Mouse (Mus musculus) left cerebral cortex, adult 2 months (tissue): ENCODE measurements around the gene Swi5. TPM values are rescaled to one million over a fixed set of nuclear protein-coding genes. Genes with fewer than 3 reads are reported as not detected.
A peak's percentile ranks its signal among the peaks of the same experiment; 100 is the strongest.

Source experiments
- DNase-seq, 2 experiments: peaks; one replicate each; pipeline ENCODE4 v3.0.0; 2021 to 2022; ENCODE audit warnings: low spot score in 2 of 2, mixed read lengths in 1 of 2; ENCODE audit errors: extremely low spot score in 1 of 2
- H3K27ac ChIP-seq: fragments of 200-600 bp; 2 replicates; pipeline ENCODE4 v1.8.1; 2022
- H3K4me3 ChIP-seq: fragments of 200-600 bp; 2 replicates; pipeline ENCODE4 v1.8.1; 2022
- CTCF ChIP-seq: fragments of 200-600 bp; IDR thresholded peaks from 2 replicates; pipeline ENCODE4 v1.8.1; 2022; ENCODE audit warnings: antibody characterized with exemption, mild to moderate bottlenecking, moderate library complexity
- intact Hi-C: fragments of 180-260 bp; cut with DNase I; formaldehyde crosslinking; loops from one replicate; pipeline ENCODE4 v1.15.1; 2025
- microRNA-seq, 2 experiments: library from miRNA; unstranded; fragments of <30 nt; microRNA quantifications; one replicate each; pipeline ENCODE4 v1.2.0; 2021
- total RNA-seq, 2 experiments: library from RNA; stranded (reverse); gene quantifications; 2 replicates each; pipeline ENCODE4 v1.2.3; 2021

Gene Swi5
- total RNA-seq, 2 experiments from 2014 or later: 186 to 193 TPM

DNA sequence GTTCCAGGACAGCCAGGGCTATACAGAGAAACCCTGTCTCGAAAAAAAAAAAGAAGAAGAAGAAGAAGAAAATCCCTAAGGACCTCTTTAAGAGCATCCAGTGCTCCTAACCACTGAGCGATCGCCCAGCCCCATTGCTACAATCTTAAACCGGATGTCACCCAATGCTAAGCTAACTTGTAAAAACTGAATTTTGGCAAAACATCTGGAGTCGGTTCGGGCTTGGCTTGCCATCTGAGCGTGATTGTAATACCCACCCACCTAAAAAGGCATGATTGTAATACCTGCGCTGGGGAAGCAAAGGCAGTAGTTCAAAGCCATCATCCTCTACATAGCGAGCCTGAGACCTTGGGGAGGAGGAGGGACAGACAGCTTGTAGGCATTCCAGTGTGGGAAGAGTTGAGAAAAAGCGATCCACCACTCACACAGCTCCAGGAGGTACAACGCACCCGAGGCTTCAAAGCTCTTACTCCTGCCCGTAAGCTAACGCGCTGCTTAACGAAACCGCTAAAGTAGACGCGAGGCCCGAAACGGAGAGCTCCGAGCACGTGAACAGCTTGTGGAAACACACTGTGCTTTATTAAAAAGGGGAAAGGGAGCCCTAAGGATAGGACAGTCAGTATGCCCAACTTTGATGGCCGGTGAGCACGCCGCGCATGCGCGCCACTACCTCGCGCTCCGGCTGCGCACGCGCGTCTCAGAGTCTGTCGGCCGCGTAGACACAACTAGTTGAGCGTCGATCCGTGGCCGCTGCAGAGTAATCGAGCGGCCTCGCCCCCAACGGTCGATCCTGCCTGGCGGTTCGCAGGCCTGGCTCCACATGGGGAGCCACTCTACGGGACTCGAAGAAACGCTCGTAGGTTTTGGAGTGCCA lies 51.8 kb downstream of the Swi5 start, which contains the start of gene Pomt1:
Pomt1 (plus strand) TSS at position 705 of the 874 bp plus-strand sequence.
- H3K27ac ChIP-seq: peak within 1 kb of the TSS; percentile 76
- intact Hi-C loops: loop anchor here (2.0 kb wide), 1 partner anchor 53 kb away; the partner anchor contains the start of gene Swi5

DNA sequence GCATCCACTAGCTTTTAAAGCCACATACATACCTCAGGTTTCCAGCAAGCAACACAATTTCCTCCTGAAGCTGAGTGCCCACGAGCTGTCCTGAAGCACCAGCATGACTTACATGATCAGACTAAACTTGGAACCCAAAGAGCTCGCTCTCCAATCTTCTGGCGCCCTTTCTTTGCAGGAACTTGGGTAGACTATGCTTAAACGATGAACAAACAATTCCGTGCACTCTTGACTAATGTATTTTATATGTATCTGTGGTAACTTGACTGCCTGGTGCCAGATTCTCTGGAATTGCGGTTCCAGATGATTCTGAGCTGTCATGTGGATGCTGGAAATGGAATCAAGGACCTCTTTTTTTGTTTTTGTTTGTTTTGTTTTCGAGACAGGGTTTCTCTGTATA lies 52.4 kb downstream of the Swi5 start:
- Histone ChIP-seq H3K27ac (peak overlapping the region; percentile 76), H3K4me3 (peak overlapping the region; percentile 82)
- intact Hi-C loops: no loop called here
- TF ChIP-seq CTCF: no peak
- no peak for DNase-seq

More for the DNA sequence above, 51.8 kb downstream of the Swi5 start, which contains the start of gene Pomt1:
- peak; percentile 88 to 91 for DNase-seq
- H3K4me3 ChIP-seq: peak within 1 kb of the TSS; percentile 82
- TF ChIP-seq CTCF: no peak; the same call in 1 of the 2 replicates

Small RNAs within 50 kb of the gene (microRNA-seq; reads per million reads assigned to microRNA genes)
- gene Gm23363: 0.24 to 1.4 reads per million in 2 experiments
- 0 to 0.48 reads per million in 2 experiments for gene Mir199b

Other genes starting within 250 kb of the Swi5 start
- gene Fam78a, start 203.2 kb downstream of the Swi5 start, total RNA-seq: 1 to 10 TPM; 9.0 to 9.7 TPM
- gene Plpp7, start 192.5 kb downstream of the Swi5 start, total RNA-seq: 10 to 100 TPM; 26.8 to 29.3 TPM
- 100 to 1,000 TPM; 268 to 280 TPM for gene Prrc2b, start 137.0 kb downstream of the Swi5 start, total RNA-seq
- 10 to 100 TPM; 23.7 to 25.3 TPM for gene Pomt1, start 51.5 kb downstream of the Swi5 start, total RNA-seq
- 10 to 100 TPM; 45.9 to 47.1 TPM for gene Uck1, start 27.9 kb downstream of the Swi5 start, total RNA-seq
- gene Golga2, start 691 bp downstream of the Swi5 start, total RNA-seq: 10 to 100 TPM; 83.2 to 86.4 TPM
- 10 to 100 TPM; 89.7 to 90.1 TPM for gene Ciz1, start 64.3 kb upstream of the Swi5 start, total RNA-seq
- 1,000 to 10,000 TPM; 1,259 to 1,310 TPM for gene Dnm1, start 65.3 kb upstream of the Swi5 start, total RNA-seq
- gene 1110008P14Rik, start 93.9 kb upstream of the Swi5 start, total RNA-seq: 100 to 1,000 TPM; 341 to 349 TPM
- 10 to 100 TPM in 1 of 2 experiments, under 1 TPM in 1; 0.44 to 19.4 TPM for gene Lcn2, start 100.2 kb upstream of the Swi5 start, total RNA-seq
- 10 to 100 TPM; 47.2 to 47.8 TPM for gene Ptges2, start 107.8 kb upstream of the Swi5 start, total RNA-seq
- gene Naif1, start 162.4 kb upstream of the Swi5 start, total RNA-seq: 1 to 10 TPM; 3.3 to 3.7 TPM
- 10 to 100 TPM; 65.2 to 79.1 TPM for gene Slc25a25, start 163.4 kb upstream of the Swi5 start, total RNA-seq
- gene Fam102a, start 247.3 kb upstream of the Swi5 start, total RNA-seq: 10 to 100 TPM; 61.1 to 64.8 TPM